16 mouse cellular contexts compared by ENCODE assay signal in the genomic region with DNA sequence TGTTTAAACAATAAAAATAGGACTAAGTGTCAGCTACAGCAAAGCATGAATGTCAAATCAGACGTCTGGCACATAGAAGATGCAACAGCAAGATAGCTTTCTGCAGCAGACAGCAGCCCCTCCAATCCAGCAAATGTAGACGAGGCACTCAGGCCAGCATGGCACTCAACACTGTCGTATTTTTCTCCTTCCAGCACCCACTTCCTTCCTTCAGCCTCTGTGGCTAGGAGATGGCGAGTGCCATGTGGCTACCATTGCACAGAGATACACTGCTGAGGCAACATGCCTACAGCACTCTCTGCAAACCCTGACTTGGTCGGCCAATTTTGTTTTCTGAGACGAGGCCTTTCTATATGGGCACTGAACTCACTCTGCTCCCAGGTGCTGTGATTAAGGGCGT. TPM values are rescaled to one million over a fixed set of nuclear protein-coding genes. Genes with fewer than 3 reads are reported as not detected.
"Had no signal": no experiment of that assay in that cellular context is flagged by ENCODE, and none has a peak within 500 bp of the region (broad histone marks: within the 10 kb centered on the region; RNA-seq: fewer than 3 reads in every experiment).

No protein-coding gene starts in this region.

- H3K4me3 ChIP-seq: neural tube, embryonic 13.5 days; neural tube, embryonic 15.5 days; stomach, embryonic 15.5 days had no signal

- H3K27me3 ChIP-seq: neural tube, embryonic 13.5 days; neural tube, embryonic 15.5 days; stomach, embryonic 15.5 days had no signal

- H3K9me3 ChIP-seq: neural tube, embryonic 13.5 days; neural tube, embryonic 15.5 days; stomach, embryonic 15.5 days had no signal

- DNase-seq: retina, postnatal 1 day; right cerebral cortex, adult 18-20 months; right cerebral cortex, postnatal 14 days; right cerebral cortex, postnatal 25 days; right cerebral cortex, postnatal 4 days; spleen, adult 18-20 months; thymus, adult 18-20 months; thymus, adult 2 months; thymus, postnatal 14 days; thymus, postnatal 25 days; thymus, postnatal 36 days; thymus, postnatal 4 days had no signal

- H3K4me1 ChIP-seq: neural tube, embryonic 13.5 days; neural tube, embryonic 15.5 days; stomach, embryonic 15.5 days had no signal

RNA-seq across cellular contexts. Expression of gene Tmem44, which starts 25.2 kb away (rescaled TPM):
- total RNA-seq: neutrophil, adult 5-6 weeks had no signal
